Mouse (Mus musculus): ENCODE results near the gene Rassf3.

- TF ChIP-seq CTCF (IDR thresholded peaks at IDR 0.05; ENCODE audit: control insufficient read depth, insufficient read depth, low read length) (no peak), POLR2A (IDR thresholded peaks at IDR 0.05; ENCODE audit: borderline replicate concordance, control insufficient read depth, low read depth, low read length) (no peak)
Measured at GRCm38 (mm10) chr10:121429581-121429980, 46.6 kb downstream of the Rassf3 start.
